Mouse (Mus musculus): Measurements from ENCODE around the gene Tnfsfm13.
"Not testable (repeated sequence)": the region's sequence is repeated elsewhere in the genome, so short reads cannot be mapped to it uniquely, and the experiment has no call there.

Gene Tnfsfm13

DNA sequence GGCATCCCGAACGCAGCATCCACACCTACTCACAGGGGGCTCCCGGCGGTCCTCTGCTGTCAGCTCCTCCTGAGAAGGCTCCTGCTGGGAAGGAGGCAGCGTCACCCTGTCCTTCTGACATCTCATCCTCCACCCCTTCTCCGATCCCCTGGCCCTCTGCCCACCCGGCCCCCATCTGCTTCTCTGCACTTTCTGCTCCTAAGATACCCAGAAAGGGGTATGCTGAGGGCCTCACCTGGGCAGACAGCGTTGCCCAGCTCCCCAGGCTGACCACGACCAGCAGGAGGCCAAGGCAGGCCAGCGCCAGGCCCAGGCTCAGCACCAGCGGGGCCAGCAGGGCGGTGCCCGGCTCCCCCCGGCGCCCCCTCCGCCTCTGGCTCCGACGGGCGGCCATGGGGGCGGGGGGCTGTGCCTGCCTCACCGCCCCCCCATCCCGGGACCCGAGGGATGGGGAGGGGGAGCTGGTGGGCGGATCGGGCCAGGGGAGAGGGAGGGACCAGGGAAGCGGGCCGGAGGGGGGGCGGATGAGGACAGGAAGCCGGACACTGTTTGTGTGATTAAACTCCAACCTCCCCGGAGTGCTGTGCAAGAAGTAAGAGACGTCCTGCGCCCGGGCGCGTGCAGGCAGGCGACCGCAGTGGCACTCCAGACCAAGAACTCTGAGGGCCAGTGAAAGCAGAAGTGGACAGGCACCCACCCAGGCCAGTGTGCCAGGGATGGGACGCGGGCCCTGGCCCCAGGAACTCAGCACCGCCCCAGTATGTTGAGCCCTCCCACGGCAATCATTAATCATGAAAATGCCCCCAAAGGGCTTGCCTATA lies at the start of gene Tnfsfm13, which contains the start of gene Tnfsf12:
TSS of gene Tnfsfm13 (minus strand) at position 738 of the 821 bp plus-strand sequence.
TSS of gene Tnfsf12 (minus strand) at position 489 of the 821 bp plus-strand sequence.
- peak; percentile 71 for DNase-seq (ENCODE audit: extremely low spot score)

DNA sequence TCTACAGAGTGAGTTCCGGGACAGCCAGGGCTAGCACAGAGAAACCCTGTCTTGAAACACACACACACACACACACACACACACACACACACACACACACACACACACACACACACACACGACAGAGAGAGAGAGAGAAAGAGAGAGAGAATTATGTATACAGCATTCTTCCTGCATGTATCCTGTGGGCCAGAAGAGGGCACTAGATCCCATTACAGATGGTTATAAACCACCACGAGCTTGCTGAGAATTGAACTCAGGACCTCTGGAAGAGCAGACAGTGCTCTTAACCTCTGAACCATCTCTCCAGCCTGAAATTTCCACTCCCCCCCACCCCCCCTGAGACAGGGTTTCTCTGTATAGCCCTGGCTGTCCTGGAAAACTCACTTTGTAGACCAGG lies 35.5 kb upstream of the Tnfsfm13 start:
- DNase-seq (ENCODE audit: extremely low spot score): not testable (repeated sequence)

DNA sequence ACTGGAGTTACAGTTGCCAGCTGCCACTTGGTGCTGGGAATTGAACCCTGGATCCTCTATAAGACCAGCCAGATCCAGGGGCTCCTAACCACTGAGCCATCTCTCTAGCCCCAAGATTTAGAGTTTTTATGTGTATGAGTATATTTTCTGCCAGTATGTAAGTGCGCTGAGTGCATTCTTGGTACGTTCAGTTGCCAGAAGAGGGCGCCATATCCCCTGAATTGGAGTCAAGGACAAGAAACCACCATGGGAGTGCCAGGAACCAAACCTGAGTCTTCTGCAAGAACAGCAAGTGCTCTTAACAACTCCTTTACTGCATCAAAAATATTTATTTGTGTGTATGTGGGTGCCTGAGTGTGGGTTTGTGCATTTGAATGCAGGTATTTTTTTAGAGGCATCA lies 33.2 kb upstream of the Tnfsfm13 start:
- DNase-seq (ENCODE audit: extremely low spot score): peak; percentile 65

DNA sequence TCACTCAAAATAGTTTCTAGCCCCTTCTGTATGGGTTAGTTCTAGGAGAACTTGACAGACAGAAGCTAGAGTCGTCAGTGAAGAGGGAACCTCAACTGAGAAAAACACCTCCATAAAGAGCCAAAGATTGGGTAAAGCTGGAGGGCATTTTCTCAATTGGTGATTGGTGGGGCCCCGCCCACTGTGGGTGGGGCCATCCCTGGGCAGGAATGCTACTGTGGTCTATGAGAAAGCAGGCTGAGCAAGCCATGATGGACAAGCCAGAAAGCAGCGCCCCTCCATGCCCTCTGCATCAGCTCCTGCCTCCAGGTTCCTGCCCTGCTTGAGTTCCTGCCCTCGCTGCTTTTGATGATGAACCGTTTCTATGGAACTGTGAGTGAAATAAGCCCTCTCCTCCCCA lies 30.1 kb upstream of the Tnfsfm13 start:
- DNase-seq (ENCODE audit: extremely low spot score): no peak

DNA sequence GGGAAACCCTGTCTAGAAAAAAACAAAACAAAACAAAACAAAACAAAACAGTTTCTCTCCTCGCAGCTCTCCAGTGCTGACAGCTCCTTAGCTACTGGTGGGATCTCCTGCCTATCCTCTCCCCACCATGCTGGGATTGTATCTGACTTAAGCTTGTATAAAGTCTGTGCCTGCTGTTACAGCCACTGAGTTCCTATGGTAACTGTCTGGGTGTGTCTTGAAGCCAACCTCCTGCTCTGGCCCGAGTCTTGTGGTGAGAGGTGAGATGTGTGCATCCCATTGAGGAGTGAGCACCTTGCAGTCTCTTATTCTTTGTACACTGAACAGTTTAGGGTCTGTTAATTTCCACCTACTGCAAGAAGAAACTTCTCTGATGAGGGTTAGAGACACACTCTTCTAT lies 27.2 kb upstream of the Tnfsfm13 start:
- DNase-seq (ENCODE audit: extremely low spot score): no peak

DNA sequence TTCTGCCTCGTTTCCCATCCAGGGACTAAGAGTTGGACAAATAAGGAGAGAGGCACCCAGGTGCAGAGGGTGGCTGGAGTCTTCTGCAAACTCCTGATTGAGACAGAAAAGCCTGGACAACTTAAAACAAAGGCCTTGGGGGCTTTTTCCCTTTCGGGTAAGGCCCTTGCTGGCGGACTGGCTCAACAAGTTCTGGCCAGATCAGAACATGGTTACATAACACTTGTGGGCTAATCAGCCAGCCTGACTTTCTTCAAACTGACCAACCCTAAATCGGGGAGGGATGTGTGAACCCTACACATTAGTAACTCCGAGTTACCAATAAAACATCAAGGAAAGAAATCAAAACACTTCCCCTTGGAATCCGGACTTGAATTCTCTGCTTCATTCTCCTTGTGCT lies 25.0 kb upstream of the Tnfsfm13 start:
- DNase-seq (ENCODE audit: extremely low spot score): no peak

DNA sequence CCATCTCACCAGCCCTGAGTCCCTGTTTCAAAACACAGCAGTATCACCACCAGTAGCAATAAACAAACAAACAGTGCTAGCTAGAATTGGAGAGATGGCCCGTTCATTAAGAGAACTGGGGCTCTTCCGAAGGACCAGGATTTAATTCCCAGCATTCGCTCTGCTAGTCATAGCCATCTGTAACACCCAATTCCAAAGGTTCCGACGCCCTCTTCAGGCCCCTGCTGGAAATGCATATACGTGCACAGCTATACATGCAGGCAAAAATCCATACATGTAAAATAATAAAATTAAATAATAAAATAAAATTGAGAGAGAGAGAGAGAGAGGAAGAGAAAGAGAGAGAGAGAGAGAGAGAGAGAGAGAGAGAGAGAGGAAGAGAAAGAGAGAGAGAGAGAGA lies 23.5 kb upstream of the Tnfsfm13 start:
- DNase-seq (ENCODE audit: extremely low spot score): no peak

DNA sequence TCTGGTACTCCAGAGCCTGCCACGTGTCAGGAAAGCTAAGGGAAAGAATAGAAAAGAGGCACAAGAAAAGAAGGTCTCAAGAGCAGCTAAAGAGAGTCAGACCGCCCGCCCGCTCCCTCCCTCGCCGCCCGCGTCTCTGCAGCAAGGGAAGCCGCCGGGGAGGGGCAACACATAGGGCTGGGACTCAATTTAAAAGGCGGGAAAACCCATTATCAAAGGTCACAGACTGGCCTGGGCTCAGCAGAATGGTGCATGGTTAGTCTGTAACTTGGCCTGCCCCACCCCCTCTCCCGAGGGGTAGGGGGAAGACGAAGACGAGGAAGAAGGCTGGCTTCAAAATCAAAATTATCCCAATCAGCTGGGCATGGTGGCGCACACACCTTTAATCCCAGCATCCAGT lies 22.8 kb upstream of the Tnfsfm13 start:
- no peak for DNase-seq (ENCODE audit: extremely low spot score)

DNA sequence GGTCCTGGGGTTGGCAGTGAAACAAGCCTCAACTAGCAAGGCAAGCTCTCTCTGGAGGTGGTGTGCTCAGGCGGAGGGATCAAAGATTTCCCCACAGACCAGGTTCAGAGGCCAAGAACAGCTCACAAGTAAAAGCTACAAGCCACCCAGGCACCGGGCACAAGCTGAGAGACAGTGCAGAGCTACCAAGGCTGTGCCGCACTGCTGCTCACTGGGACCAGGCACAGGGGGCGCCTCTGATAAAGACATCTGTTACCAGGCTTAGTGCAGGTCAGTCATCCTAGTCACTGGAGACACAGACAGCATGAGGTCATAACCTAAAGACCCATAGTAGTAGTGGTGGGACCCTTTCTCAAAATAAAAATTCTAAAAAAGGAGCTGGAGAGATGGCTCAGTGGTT lies 21.1 kb upstream of the Tnfsfm13 start:
- DNase-seq (ENCODE audit: extremely low spot score): no peak

DNA sequence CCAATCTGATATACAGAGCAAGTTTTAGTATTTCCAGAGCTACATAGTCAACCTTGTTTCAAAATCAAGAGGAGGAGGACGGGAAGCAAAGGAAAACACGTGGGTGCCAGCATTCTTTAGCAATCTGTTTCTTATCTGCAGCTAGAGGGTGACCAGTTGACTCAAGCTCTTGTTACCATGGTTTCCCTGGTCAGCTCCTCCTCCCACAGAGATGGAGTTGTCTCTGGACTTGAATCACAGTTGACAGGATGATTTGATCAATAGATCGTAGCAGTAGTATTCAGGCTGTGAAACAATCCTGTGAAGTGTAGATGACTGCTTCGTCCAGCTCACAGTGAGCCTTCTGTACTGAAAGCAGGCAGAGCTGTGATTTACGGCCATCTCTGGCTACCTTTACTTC lies 20.0 kb upstream of the Tnfsfm13 start:
- peak; percentile 37 for DNase-seq (ENCODE audit: extremely low spot score)

DNA sequence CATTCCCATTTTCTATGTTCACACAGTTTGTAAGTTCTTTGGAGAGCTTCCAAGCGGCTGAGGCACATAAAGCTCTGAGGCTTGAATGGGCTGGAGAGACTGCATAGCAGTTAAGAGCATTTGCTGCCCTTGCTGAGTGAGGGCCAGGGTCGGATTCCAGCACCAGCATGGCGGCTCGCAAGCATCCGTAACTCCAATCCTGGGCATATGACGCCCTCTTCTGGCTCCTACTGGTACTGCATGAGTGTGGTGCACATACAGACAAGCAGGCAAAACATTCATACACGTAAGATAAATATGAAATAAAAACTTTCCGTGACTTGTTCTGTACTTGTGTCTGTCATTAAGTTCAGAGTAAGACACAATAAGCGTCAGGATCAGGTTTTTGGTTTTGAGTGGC lies 19.6 kb upstream of the Tnfsfm13 start:
- peak; percentile 43 for DNase-seq (ENCODE audit: extremely low spot score)

DNA sequence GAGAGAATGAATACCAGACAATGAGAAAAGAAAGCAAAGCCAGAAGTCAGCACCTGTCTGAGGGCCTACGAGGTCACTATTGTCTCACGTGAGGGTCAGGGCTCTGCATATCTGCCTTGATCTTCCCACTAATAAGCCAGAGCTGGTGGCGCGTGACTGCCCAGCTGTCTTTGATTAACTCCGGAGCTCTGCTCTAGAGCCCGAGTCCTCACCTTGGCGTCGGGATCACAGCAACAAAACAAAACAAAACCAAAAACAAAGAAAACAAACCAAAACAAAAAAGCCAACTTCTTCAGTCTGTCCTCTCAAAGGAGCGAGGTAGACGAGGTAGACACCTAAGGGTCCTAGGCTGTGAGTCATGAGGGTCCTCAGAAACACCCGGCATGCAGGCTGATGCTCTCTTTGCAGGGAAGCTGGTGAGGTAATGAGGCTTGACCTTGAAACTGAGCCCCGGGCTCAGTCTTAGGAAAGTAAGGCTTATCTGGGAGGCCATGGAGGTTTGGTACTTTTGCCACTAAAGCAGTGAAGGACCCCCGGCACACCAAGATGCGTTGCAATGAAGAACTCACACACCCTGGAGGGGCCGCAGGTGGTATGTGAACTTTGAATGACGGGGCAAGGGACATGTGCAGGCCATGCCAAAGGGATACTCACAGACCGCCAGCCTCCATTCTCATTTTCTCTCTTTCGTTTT lies 18.9 kb upstream of the Tnfsfm13 start:
- DNase-seq (ENCODE audit: extremely low spot score): no peak

DNA sequence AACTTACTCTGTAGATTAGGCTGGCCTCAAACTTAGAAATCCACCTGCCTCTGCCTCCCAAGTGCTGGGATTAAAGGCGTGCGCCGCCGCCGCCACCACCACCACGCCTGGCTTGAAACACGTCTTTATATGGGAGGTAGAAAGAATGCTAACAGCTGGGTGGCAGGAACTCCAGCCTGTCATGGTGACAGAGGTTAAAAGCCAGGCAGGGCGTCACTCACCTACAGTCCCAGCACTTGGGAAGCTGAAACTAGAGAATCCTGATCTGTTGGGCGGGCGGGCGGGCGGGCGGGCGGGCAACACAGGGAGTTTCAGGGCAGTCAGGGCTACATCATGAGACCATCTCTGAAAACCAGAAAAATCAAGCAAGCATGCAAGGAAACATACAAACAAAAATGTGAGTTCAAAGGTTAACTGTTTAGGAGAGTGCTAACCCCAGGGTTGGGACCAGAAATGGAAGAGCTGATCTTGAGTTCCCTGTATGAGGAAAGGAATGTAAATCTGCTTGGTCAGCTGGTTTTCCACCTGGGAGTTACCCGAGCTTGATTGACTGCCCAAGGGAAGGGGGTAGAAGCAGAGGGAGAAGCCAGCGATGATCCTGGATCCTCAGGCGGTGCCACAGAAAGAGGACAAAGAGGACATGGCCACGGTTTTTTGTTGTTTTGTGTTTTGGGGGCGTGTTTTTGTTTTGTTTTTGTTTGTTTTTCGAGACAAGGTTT lies 17.2 kb upstream of the Tnfsfm13 start:
- no peak for DNase-seq (ENCODE audit: extremely low spot score)

DNA sequence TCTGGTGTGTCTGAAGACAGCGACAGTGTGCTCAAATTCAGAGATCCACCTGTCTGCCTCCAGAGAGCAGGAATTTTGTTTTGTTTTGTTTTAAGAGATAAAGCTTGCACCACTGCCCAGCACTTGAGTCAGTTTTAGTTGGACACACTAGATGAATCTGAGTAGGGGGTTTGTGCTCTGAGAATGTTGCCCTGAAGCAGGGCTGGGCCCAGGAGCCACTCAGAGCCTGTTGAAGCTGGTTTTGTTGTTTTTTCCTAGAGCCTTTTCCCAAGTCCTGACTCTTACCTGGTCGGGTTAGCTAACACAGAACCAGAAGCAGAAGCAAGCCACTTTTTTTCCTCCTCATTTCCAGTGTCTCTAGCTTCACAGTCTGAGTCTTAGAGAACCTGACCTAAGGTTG lies 15.2 kb upstream of the Tnfsfm13 start:
- DNase-seq (ENCODE audit: extremely low spot score): no peak

DNA sequence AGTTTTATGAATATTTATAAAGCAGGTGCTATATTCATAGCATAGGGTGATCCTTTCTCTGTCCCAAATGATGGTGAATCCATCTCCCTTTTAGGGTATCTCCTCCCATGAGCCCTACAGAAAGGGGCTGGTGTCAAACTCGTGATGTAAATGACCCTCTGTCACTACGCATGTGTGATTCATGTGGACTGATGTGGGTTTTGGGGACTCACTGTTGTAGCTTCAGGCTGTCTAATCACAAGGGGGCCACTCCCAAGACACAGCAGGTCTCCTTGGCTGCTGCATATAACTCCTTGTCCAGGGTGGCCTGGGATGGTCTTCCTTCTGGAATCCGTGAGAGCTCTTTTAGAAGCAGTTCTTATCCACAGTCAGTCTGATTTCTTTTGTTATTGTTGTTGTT lies 14.6 kb upstream of the Tnfsfm13 start:
- no peak for DNase-seq (ENCODE audit: extremely low spot score)

DNA sequence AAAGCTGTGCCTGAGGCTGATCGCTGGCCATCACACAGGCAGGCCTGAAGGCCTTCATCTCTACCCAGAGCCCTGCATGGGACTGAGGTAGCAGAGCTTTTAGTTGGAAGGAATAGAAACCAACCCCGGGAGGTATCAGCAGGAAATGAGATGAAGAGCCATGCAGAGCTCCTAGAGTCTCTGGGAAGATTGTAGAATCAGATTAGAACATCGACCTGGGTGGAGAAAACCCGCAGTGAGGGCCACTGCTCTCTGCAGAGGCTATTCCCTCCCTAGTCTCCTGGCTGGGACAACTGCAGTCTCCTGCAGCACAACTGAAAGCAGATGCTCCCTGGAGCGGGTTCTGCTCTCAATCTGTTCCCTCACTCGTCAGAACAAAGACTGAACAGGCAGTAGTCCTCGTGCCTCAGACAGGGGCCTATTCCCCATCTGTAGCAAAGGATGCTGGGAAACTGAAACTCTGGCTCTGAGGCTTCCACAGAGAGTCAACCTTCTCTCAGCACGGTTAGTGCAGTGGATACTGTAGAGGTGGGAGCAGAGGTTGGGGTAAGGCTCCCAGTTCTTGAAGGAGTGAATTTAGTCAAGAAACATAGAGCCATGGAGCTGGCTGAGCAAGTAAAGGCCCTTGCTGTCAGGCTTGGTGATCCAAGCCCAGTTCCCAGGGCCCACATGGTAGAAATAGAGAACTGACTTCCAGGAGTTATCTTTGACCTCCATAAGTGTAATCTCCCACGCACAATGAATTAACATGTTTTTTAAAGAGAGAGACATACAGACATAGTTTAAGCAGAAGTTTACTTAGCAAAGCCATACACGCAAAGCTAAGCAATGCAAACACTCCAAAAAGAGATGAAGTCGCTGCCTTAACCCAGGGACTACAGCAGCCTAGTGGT lies 13.9 kb upstream of the Tnfsfm13 start:
- DNase-seq (ENCODE audit: extremely low spot score): no peak

DNA sequence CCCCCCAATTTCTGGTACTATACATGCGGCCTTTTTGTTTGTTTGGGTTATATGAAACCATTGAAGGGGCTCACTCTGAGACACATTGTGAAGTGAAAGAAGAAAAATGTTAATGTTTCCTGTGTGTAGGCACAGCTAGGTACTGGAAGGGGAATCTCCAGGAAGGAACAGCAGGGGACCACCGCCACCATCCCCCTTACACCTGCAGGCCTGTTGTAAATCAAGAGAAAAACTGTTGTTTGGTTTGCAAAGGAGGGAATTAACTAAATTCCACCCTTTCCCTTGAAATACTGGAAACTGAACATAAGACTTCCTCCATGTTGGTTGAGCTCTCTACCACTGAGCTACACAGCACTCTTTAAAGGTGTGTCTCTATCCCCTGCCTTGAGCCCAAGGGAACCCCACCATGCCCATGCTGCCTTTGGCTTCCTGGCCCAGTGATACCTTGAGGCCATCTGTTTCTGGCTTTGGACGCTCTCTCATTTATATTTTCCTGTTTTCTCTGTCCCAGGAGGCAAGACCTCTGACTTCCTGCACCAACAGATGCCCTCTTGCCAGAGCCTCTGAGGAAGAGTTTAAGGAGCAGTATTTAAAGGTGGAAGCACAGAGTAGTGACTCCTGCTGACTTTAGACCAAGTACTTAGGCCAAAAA lies 12.8 kb upstream of the Tnfsfm13 start:
- DNase-seq (ENCODE audit: extremely low spot score): no peak

DNA sequence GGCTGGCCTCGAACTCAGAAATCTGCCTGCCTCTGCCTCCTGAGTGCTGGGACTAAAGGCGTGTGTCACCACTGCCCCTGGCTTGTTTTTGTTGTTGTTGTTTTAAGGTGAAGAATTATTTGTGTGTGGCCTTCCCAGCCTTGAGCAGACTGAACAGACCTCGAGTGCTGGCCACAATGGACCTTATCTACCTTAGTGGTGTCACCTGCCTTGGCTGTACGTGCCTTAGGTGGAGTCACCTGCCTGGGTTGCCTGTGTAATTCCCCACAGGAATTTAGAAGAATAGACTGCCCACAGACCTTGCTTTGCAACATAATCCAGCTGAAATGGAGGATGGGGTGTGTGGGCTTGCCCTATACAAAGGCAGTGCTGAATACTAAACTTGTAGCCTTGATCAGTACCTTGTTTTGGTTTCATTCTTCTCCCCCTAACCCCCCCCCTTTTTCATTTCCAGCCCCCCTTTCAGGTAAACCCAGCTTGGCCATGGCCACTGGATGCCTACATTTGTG lies 12.0 kb upstream of the Tnfsfm13 start:
- no peak for DNase-seq (ENCODE audit: extremely low spot score)

DNA sequence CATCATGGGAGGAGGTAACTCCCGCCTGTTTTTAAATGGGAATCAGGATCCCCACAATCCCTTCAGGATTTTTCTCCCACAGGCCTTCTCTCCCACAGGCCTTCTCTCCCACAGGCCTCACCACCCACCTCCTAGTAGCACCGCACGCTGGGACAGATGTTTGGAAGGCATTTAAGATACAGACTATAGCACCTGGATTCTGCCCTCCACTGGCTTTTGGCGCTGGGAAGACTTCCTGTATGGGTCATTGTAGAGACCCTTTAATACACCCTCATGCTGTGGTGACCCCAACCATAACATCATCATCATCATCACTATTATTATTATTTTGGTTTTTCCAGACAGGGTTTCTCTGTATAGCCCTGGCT lies 11.6 kb upstream of the Tnfsfm13 start:
- DNase-seq (ENCODE audit: extremely low spot score): no peak

DNA sequence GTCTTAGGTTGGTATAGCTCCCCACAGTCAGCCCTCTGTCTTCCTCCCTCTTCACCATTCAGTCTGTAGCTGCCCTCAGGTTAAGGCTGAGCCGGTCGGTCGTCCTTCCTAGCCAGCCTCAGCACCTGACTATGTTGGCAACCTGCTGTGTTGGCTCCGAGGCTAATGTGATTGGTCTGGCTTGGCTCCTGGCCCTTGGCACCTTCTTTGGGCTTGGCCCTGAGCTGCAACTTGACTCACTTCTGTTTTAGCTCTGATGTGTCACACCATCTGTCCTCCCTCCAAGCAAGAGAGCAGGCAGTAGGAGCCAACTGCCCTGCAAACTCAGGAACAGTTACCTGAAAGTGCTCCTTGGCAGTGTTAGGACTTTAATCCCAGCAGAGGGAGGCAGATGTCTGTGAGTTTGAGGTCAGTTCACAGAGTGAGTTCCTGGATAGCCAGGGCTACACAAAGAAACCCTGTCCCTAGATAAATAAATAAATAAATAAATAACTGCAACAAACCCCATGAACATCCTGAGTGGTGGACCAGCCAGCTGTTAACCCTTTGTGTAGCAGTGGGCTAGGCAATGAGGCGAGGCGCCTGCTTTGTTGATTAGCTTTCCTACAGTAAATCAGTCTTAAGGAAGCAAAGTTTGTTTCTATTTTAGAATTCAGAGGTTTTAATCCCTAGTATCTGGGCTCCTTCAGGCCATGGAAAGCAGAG lies 11.0 kb upstream of the Tnfsfm13 start:
- DNase-seq (ENCODE audit: extremely low spot score): no peak

Data from embryo, embryonic 9.5 days (tissue).